Mouse (Mus musculus) left cerebral cortex, postnatal 4 days (tissue): ENCODE results near the gene Camta2. TPM values are rescaled to one million over a fixed set of nuclear protein-coding genes. Genes with fewer than 3 reads are reported as not detected.
A peak's percentile ranks its signal among the peaks of the same experiment; 100 is the strongest.

Source experiments
- DNase-seq: peaks from one replicate; pipeline ENCODE4 v3.0.0-alpha.2; 2022
- intact Hi-C: fragments of 180-260 bp; cut with DNase I; formaldehyde crosslinking; loops from one replicate; pipeline ENCODE4 v1.15.1; 2025
- total RNA-seq, 2 experiments: library from RNA; stranded (reverse); gene quantifications; 2 replicates each; pipeline ENCODE4 v1.2.3; 2021

The Camta2 gene
- 10 to 100 TPM; 65.7 to 69.5 TPM for total RNA-seq

- peak; percentile 88 for DNase-seq
- intact Hi-C loops: no loop called here
Measured at GRCm38 (mm10) chr11:70687601-70688199, at the start of gene Camta2. TSS of gene Camta2 (minus strand) at chr11:70688105.

DNA sequence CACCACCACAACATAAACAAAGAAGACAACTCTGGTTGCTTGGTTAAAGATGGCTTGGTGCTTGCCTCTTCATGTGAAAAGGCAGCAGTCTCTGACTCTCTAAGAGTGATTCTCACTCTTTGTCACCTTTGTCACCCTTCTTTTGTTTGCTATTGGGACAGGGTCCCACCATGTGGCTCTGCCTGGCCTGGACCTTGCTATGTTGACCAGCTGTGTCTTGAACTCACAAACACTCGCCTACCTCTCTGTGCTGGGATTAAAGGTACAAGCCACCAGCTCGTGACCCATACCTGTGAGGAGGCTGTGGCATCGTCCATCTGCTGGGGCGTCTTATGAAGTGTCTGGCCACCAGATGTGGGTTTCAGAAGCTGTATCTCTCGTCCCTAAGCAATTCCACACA is 45.4 kb upstream of the Camta2 start:
- DNase-seq: no peak
- intact Hi-C loops: no loop called here

GRCm38 (mm10) chr11:70731178-70731577 is 43.3 kb upstream of the Camta2 start:
- DNase-seq: peak; percentile 16
- intact Hi-C loops: no loop called here

DNA sequence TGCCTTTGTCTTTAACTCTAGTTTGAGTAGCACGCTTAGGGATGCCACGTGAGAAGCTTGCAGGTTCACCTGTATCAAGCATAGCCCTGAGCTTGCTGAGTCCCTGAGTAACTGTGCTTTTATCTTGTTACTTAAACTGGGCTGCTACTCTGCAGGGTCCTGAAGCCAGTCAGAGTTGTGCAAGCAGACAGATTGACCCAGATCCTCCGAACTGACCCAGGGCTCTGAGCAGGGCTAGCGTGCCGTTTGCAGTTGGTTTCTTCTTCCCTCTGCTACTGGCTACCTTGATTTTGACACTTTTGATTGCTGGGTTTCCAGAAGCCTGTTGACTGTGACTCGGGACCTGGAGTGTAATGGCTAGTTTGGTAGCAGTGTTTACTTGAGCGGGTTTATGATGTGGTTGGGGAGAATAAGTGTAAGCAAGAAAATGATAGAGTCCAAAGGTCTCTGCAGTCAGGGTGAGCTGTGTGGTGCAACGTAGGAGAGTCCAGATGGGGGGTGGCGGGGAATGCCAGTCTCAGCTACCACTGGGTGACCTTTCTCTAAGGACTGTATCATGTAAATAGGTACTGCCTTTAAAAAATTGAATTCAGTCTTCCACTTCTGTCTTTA is 42.6 kb upstream of the Camta2 start:
- intact Hi-C loops: no loop called here
- DNase-seq: no peak

DNA sequence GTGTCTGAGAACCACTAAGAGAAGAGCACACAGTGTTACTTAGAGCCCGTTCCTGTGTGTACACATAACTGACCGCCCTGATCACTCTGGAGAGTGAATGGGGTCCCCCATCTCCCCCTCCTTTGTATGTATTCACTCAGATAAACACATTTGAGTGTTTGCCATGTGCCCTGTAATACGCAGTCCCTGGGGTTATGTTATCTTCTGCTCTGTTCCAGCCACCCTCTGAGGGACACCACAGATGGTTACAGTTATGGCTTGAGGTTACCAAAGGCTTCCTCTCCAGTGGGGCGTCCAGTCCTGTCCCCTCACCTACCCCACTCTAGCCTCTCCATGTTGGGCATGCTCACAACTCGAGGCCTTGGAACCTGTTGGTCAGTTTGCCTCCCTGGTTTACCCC is 39.5 kb upstream of the Camta2 start:
- intact Hi-C loops: no loop called here
- DNase-seq: no peak

DNA sequence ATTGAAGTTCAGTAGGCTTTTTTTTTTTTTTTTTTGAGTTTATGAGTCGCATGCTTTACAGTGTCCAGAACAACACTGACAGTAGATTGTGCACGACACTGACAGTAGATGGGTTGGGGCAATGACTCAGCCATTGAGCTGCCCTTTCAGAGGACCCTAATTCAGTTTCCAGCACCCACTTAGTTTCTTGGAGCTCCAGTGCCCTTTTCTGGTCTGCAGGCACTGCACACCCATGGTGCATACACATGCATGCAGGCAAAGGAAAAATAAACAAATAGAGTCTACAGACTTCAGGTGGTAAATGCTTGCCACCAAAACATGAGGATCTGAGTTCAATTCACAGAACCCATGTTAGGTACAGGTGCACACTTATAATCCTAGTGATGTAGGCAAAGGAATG is 38.7 kb upstream of the Camta2 start:
- no peak for DNase-seq
- intact Hi-C loops: no loop called here

DNA sequence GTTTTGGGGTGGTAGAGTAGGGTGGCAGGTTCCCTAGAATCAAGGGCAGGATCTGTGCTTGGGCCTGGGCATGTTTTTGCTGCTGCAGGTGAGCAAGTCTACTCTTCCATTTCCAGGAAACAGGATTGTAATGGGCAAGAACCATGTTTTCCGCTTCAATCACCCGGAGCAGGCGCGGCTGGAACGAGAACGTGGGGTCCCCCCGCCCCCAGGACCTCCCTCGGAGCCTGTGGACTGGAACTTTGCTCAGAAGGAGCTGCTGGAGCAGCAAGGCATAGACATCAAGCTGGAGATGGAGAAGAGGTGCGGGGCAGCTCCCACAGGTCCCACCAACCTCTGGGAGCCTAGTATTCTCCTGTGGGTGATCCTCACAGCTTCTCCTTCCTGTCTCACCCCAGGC is 36.8 kb upstream of the Camta2 start:
- intact Hi-C loops: no loop called here

DNA sequence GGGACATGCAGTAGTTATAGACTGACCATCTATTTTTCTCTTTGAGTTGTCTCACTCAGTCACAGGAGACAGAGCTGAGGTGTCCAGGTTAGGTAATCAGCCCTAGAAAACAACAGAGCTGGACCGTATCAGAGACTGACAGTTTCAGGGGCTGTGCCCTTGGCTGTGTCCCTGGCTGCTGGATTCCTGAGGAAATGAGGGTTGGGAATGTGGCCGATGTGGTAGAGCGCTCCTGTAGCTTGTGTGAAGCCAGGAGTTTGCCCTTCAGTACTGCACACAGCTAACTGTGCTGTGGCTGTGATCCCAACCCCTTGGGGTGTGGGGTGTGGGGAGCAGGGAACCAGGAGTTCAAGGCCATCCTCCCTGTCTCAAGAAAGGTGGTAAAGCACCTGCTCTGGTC is 33.2 kb upstream of the Camta2 start:
- intact Hi-C loops: no loop called here

More for the DNA sequence above, 36.8 kb upstream of the Camta2 start:
- DNase-seq: no peak

DNA sequence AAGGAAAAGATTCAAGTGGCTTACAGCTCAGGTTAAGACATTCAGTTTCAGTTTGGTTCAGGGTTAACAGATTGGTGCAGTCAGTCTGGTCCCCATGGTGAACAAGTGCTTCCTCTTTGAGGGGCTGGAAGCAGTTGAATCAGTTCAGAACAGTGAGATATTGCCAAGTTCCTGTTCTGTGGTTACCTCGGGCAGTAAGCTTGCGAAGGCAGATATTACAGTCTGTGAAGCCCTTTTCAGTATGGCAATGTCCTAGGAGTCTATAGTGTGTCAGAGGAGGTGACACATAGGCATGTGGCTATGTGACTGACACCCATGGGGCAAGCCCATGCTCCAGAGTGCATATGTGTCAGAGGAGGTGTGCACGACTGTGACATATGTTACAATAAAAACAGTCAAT is 32.7 kb upstream of the Camta2 start:
- intact Hi-C loops: no loop called here

More for the DNA sequence above, 33.2 kb upstream of the Camta2 start:
- no peak for DNase-seq

GRCm38 (mm10) chr11:70718481-70718880 is 30.6 kb upstream of the Camta2 start:
- intact Hi-C loops: no loop called here
- DNase-seq: no peak

More for the DNA sequence above, 32.7 kb upstream of the Camta2 start:
- DNase-seq: no peak

GRCm38 (mm10) chr11:70715832-70716231 is 27.9 kb upstream of the Camta2 start:
- DNase-seq: no peak
- intact Hi-C loops: no loop called here

DNA sequence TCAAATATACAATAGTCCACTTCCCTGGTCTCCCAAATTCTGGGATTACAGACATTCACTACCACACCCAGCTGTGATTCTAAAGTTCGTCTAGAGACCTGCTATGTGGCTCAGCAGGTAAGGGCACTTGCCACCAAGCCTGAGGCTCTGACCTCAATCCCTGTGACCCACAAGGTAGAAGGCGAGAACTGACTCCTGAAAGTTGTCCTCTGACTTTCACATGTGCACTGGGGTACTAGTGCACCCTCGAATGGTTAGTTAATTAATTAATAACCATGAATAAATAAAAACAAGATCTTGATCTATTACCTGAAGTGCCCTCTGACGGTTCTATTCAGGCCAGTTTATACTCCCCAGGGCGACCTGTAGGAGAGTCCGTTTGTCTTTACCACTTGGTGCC is 25.3 kb upstream of the Camta2 start:
- intact Hi-C loops: no loop called here
- no peak for DNase-seq

DNA sequence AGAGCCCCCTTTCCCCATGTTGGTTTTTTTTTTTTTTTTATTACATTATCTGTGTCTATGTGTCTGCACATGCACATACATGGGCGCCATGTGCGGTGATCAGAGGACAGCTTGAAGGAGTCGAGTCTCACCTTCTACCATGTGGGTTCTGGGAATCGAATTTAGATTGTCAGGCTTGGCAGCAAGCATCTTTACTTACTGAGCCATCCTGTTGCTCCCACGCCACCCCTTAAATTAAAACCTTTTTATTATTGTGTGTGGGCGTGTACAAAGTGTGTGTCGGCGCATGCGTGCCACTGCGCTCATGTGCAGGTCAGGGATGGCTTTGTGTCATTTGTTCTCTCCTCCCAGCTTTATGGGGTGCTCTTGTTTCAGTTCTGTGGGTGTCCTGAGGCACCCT is 23.1 kb upstream of the Camta2 start:
- no peak for DNase-seq
- intact Hi-C loops: no loop called here

DNA sequence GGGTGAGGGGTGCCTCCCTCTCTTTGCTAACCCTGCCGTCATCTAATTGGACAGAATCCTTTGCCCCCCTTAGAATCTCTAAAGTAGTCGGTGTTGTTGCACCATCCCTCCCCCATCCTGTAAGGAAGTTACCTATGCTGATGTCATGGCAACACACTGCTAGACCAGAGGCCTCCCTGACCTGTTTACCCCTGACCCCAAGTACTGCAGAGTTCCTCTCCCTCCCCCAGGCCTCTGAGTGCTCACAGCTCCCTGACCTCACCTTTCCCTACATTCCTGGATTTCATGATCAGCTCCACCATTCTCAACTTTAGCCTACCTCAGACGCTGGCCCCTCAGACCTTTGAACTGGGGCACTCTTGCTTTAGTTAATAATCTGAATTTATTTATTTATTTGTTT is 18.2 kb upstream of the Camta2 start:
- DNase-seq: no peak
- intact Hi-C loops: no loop called here

DNA sequence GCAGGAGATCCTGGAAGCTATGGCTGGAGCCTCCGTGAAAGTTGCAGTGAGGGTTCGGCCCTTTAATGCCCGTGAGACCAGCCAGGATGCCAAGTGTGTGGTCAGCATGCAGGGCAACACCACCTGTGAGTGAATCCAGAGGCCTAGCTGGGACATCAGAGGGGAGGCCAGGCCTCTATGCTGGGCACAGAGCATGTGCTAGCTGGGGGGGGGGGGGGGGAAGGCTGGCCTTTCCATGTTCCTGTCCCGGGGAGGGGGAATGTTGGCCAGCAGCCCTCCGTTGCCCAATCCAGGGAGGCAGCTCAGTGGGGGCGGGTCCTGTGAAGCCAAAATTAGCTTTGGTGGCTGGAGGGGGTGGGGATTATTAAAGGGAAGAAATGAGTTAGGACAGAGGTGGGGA is 14.9 kb upstream of the Camta2 start:
- DNase-seq: no peak
- intact Hi-C loops: no loop called here

GRCm38 (mm10) chr11:70701984-70702733 is 14.3 kb upstream of the Camta2 start:
- intact Hi-C loops: no loop called here
- no peak for DNase-seq

DNA sequence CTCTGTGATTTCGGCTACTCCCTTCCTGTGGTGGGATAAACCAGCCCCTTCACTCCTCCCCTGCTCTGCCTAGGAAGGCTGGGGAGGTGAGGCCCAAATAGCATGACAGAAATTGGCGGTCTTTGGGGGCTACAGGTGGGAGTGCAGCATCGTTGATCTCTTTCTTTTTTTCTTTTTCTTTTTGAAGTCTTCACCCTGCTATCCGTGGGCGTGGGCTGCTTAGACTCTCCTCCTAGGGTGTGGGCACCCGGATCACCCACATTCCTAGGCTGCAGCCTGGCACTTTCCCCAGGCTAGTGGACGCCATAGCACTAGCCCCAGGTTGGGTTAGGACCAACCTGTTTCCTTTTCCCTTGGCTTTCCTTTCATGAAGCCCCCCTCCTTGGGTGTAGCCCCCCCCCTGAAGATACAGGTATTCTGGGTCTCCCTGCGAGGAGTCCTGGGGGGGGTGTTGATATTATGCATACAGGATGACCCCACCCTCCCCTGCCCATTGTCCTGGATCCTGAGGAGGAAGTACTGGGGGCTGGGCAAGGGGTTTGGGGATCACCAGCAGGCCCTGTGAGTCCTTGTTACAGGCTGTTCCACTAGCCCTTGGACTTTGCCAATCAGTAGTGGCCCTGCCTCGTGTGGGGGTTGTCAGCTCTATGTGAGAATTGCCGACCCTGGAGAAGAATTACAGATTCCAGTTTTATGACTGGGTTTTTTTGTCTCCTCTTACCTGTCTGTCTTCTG is 13.5 kb upstream of the Camta2 start:
- intact Hi-C loops: no loop called here

DNA sequence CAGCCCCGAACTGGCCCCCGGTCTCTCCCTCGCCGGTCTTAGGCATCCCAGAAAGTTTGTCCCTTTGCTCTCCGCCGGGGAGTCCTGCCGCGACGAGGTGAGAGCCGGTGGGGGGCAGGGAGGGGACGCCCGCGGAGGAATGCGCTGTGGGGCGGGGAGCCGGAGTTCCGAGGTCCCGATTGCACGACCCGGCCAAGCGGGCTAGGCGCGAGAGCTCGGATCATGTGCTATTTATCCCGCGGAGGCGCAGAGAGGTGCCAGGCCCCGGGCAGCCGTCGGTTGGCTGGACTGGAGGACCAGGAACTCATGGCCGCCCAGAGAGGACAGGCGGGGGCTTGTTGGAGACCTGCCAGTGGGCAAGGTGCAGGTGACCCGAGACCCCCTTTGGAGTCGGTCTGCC is 12.7 kb upstream of the Camta2 start:
- peak; percentile 59 for DNase-seq
- intact Hi-C loops: no loop called here

More for the DNA sequence above, 13.5 kb upstream of the Camta2 start:
- no peak for DNase-seq

DNA sequence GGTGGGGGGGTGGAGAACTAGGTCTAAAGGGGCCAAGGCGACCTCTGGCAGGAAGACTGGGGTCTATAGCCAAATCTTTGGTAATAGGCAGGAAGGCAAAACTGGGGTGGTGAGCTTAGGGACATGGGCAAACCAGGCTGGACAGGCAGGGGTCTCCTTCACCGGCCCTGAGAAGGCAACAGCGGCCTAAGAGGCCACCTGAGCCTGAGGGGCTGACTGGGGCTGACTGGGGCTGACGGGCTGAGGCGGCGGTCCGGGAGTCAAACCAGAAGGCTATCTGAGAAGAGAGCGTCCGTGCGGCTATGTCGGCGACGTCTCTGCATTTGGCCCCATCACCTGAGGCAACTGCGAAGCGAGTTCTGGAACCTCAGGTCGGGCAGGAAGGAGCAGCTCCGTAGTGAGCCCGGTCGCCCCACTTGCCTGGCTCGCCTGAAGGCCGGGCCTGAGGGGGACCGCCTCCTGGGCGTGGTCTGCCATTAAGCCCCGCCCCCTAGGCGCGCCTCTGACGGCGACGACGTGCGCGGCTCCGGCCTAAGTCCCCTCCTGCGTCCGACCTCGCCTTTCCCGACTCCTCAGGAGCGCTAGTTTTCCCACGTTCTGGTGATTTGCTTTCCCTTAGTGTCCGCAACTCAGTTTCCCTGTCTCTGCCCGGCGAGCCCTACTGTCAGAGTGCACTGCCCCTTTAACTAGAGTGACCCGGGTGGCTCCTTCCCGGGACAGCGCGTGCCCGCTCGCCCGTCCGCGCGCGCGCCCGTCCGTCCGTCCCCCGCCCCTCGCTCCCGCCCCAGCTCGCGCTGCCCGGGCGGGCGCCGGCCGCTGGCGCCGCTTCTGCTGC is 12.0 kb upstream of the Camta2 start, which contains the start of the genes Inca1 and Kif1c:
Gene Inca1 (minus strand): TSS at position 434 of the 835 bp plus-strand sequence.
Gene Kif1c (plus strand): TSS at position 827 of the 835 bp plus-strand sequence.
- DNase-seq: peak; percentile 95
- intact Hi-C loops: no loop called here

DNA sequence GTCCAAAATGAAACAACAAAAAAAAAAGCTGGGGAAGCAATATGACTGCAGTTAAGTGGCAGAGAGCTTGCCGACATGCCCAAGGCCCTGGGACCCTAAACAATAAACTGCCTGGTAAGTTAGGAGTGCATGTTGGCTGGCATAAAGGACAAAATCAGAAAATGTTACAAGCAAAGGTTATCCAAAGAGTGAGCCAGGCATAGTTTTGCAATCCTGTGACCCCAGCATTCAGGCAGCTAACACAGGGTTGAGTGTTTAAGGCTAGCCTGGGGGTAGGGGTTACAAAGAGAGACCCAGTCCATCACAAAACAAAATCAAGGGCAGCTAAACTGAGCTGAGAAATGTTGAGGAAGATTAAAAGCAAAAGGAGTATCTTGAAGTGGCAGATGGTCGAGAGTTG is 11.1 kb upstream of the Camta2 start:
- DNase-seq: no peak
- intact Hi-C loops: no loop called here
